Mouse (Mus musculus) macrophage (primary cell): ENCODE results near the gene Peak1. TPM values are rescaled to one million over a fixed set of nuclear protein-coding genes. Genes with fewer than 3 reads are reported as not detected.

Experiments used
- H3K27ac ChIP-seq: fragments of 350-480 bp; formaldehyde crosslinking; 2 replicates; pipeline ENCODE4 v1.9.0; 2021
- H3K36me3 ChIP-seq: fragments of 350-480 bp; formaldehyde crosslinking; 2 replicates; pipeline ENCODE4 v1.9.0; 2021; ENCODE audit errors: inconsistent target
- H3K4me3 ChIP-seq: fragments of 350-480 bp; formaldehyde crosslinking; 2 replicates; pipeline ENCODE4 v1.9.0; 2021; ENCODE audit errors: inconsistent target
- H3K79me2 ChIP-seq: fragments of 350-480 bp; formaldehyde crosslinking; 2 replicates; pipeline ENCODE4 v1.9.0; 2021; ENCODE audit errors: inconsistent target
- WGBS: methylation state at CpG from one replicate; pipeline ENCODE4 v1.1.7; 2026; ENCODE audit warnings: inconsistent platforms; ENCODE audit not compliant: missing documents; 5-methylcytosine and 5-hydroxymethylcytosine counted together
- polyA plus RNA-seq: library from polyadenylated mRNA; stranded (reverse); fragments of 250-400 nt; gene quantifications from 3 replicates; pipeline ENCODE4 v1.2.4, GENCODE M21; 2018; ENCODE audit warnings: inconsistent platforms

The Peak1 gene
- polyA plus RNA-seq, 1 experiment from 2014 or later, result 32.4 TPM

- H3K27ac ChIP-seq, result peak overlapping the region; percentile 99
- 22% methylated on average over 6 of the region's 7 CpGs for WGBS
- peaks cover 63% of the 10 kb centered on the region for H3K79me2 ChIP-seq
- 0 out of 2 replicates have a peak, but pooled peaks cover 5% of the 10 kb centered on the region for H3K36me3 ChIP-seq
- no peak overlapping the region for H3K4me3 ChIP-seq
These were observed 153.4 kb downstream of the Peak1 start for GRCm38 (mm10) chr9:56264308-56265021.

- peaks cover 11% of the 10 kb centered on the region; the same call in 1 of the 2 replicates for H3K36me3 ChIP-seq
- H3K27ac ChIP-seq, result peak overlapping the region; percentile 99
- peaks cover 63% of the 10 kb centered on the region for H3K79me2 ChIP-seq
- no peak overlapping the region for H3K4me3 ChIP-seq
- 100% methylated on average over 1 of the region's 1 CpGs for WGBS
These were observed 154.8 kb downstream of the Peak1 start for GRCm38 (mm10) chr9:56263055-56263454.

GRCm38 (mm10) chr9:56260495-56261136 is 157.3 kb downstream of the Peak1 start:
- H3K27ac ChIP-seq, result no peak overlapping the region
- WGBS, result 94% methylated on average over 9 of the region's 14 CpGs
- H3K36me3 ChIP-seq, result peaks cover 11% of the 10 kb centered on the region; the same call in 1 of the 2 replicates
- H3K79me2 ChIP-seq, result peaks cover 62% of the 10 kb centered on the region
- no peak overlapping the region for H3K4me3 ChIP-seq

- Histone ChIP-seq H3K4me3 (no peak overlapping the region), H3K27ac (no peak overlapping the region), H3K79me2 (peaks cover 68% of the 10 kb centered on the region), H3K36me3 (peaks cover 11% of the 10 kb centered on the region; the same call in 1 of the 2 replicates)
- WGBS, result 92% methylated on average over 22 of the region's 22 CpGs
These were observed 157.9 kb downstream of the Peak1 start for GRCm38 (mm10) chr9:56259790-56260494.

GRCm38 (mm10) chr9:56258261-56258790 is 159.5 kb downstream of the Peak1 start:
- H3K4me3 ChIP-seq, result no peak overlapping the region
- peak overlapping the region; percentile 58 for H3K27ac ChIP-seq
- H3K36me3 ChIP-seq, result peaks cover 11% of the 10 kb centered on the region; the same call in 1 of the 2 replicates
- 84% methylated on average over 10 of the region's 10 CpGs for WGBS
- peaks cover 75% of the 10 kb centered on the region for H3K79me2 ChIP-seq

GRCm38 (mm10) chr9:56257227-56258000 is 160.5 kb downstream of the Peak1 start:
- H3K79me2 ChIP-seq, result peaks cover 66% of the 10 kb centered on the region
- H3K4me3 ChIP-seq, result no peak overlapping the region
- peaks cover 11% of the 10 kb centered on the region; the same call in 1 of the 2 replicates for H3K36me3 ChIP-seq
- 82% methylated on average over 20 of the region's 20 CpGs for WGBS
- H3K27ac ChIP-seq, result peak overlapping the region; percentile 58

- no peak overlapping the region for H3K27ac ChIP-seq
- WGBS, result 96% methylated on average over 6 of the region's 6 CpGs
- peaks cover 50% of the 10 kb centered on the region; the same call in 1 of the 2 replicates for H3K79me2 ChIP-seq
- peaks cover 11% of the 10 kb centered on the region; the same call in 1 of the 2 replicates for H3K36me3 ChIP-seq
- no peak overlapping the region for H3K4me3 ChIP-seq
These were observed 162.0 kb downstream of the Peak1 start for GRCm38 (mm10) chr9:56255676-56256432.

GRCm38 (mm10) chr9:56244336-56244735 is 173.5 kb downstream of the Peak1 start:
- no peak overlapping the region for H3K4me3 ChIP-seq
- H3K36me3 ChIP-seq, result peaks cover 16% of the 10 kb centered on the region; the same call in 1 of the 2 replicates
- H3K27ac ChIP-seq, result no peak overlapping the region
- 98% methylated on average over 8 of the region's 8 CpGs for WGBS
- no peaks in the 10 kb centered on the region; the same call in 1 of the 2 replicates for H3K79me2 ChIP-seq

GRCm38 (mm10) chr9:56243885-56244284 is 174.0 kb downstream of the Peak1 start:
- Histone ChIP-seq H3K36me3 (peaks cover 16% of the 10 kb centered on the region; the same call in 1 of the 2 replicates), H3K27ac (no peak overlapping the region), H3K79me2 (no peaks in the 10 kb centered on the region; the same call in 1 of the 2 replicates), H3K4me3 (no peak overlapping the region)
- WGBS, result 96% methylated on average over 7 of the region's 7 CpGs

- H3K4me3 ChIP-seq, result no peak overlapping the region
- WGBS, result 100% methylated on average over 3 of the region's 3 CpGs
These were observed 175.2 kb downstream of the Peak1 start for GRCm38 (mm10) chr9:56242686-56243085.

GRCm38 (mm10) chr9:56241076-56241475 is 176.8 kb downstream of the Peak1 start:
- no peak overlapping the region for H3K4me3 ChIP-seq
- no peaks in the 10 kb centered on the region for H3K79me2 ChIP-seq
- 100% methylated on average over 5 of the region's 5 CpGs for WGBS
- H3K27ac ChIP-seq, result no peak overlapping the region
- H3K36me3 ChIP-seq, result peaks cover 20% of the 10 kb centered on the region; the same call in 1 of the 2 replicates

More at GRCm38 (mm10) chr9:56242686-56243085, 175.2 kb downstream of the Peak1 start:
- peaks cover 20% of the 10 kb centered on the region; the same call in 1 of the 2 replicates for H3K36me3 ChIP-seq
- no peaks in the 10 kb centered on the region; the same call in 1 of the 2 replicates for H3K79me2 ChIP-seq
- H3K27ac ChIP-seq, result no peak overlapping the region

- peaks cover 14% of the 10 kb centered on the region; the same call in 1 of the 2 replicates for H3K36me3 ChIP-seq
- H3K79me2 ChIP-seq, result no peaks in the 10 kb centered on the region
- H3K4me3 ChIP-seq, result no peak overlapping the region
- H3K27ac ChIP-seq, result no peak overlapping the region
- WGBS, result 67% methylated on average over 6 of the region's 6 CpGs
These were observed 182.0 kb downstream of the Peak1 start for GRCm38 (mm10) chr9:56235871-56236298.

GRCm38 (mm10) chr9:56235281-56235680 is 182.6 kb downstream of the Peak1 start:
- peaks cover 10% of the 10 kb centered on the region; the same call in 1 of the 2 replicates for H3K36me3 ChIP-seq
- H3K79me2 ChIP-seq, result no peaks in the 10 kb centered on the region
- 97% methylated on average over 5 of the region's 5 CpGs for WGBS
- no peak overlapping the region for H3K4me3 ChIP-seq
- H3K27ac ChIP-seq, result no peak overlapping the region
